Mouse (Mus musculus) frontal cortex, postnatal 10 days (tissue): Measurements from ENCODE around the gene Cd163.
"Not testable (repeated sequence)": the region's sequence is repeated elsewhere in the genome, so short reads cannot be mapped to it uniquely, and the experiment has no call there.

Source experiments
- DNase-seq, 2 experiments: peaks; one replicate each; pipeline ENCODE4 v3.0.0; 2022; ENCODE audit warnings: low spot score in 2 of 2, mixed read lengths in 1 of 2

Gene Cd163

GRCm38 (mm10) chr6:124304356-124304755, at the start of gene Cd163:
Gene Cd163 (plus strand): TSS chr6:124304656.
- DNase-seq = no peak

- DNase-seq = no peak
These were observed 48.6 kb upstream of the Cd163 start for GRCm38 (mm10) chr6:124255721-124256470.

GRCm38 (mm10) chr6:124260198-124260931, 44.1 kb upstream of the Cd163 start:
- peak; percentile 40 to 76 for DNase-seq

GRCm38 (mm10) chr6:124262696-124263095, 41.8 kb upstream of the Cd163 start:
- DNase-seq = peak in 1 of 2 experiments; percentile 66

- no peak for DNase-seq
These were observed 31.1 kb upstream of the Cd163 start for GRCm38 (mm10) chr6:124273231-124273880.

GRCm38 (mm10) chr6:124277641-124278040, 26.8 kb upstream of the Cd163 start:
- DNase-seq = no peak

- no peak for DNase-seq
These were observed 26.2 kb upstream of the Cd163 start for GRCm38 (mm10) chr6:124278291-124278690.

GRCm38 (mm10) chr6:124282731-124283130, 21.7 kb upstream of the Cd163 start:
- no peak for DNase-seq

- DNase-seq = not testable (repeated sequence)
These were observed 7.1 kb upstream of the Cd163 start for GRCm38 (mm10) chr6:124297378-124297777.

- DNase-seq = no peak
These were observed 2.8 kb upstream of the Cd163 start for GRCm38 (mm10) chr6:124301447-124302192.

GRCm38 (mm10) chr6:124308935-124309334, 4.5 kb downstream of the Cd163 start:
- no peak for DNase-seq

GRCm38 (mm10) chr6:124312292-124312691, 7.8 kb downstream of the Cd163 start:
- DNase-seq = no peak

GRCm38 (mm10) chr6:124320371-124320770, 15.9 kb downstream of the Cd163 start:
- DNase-seq = no peak

- DNase-seq = no peak
These were observed 17.3 kb downstream of the Cd163 start for GRCm38 (mm10) chr6:124321481-124322475.

GRCm38 (mm10) chr6:124328394-124328991, 24.0 kb downstream of the Cd163 start:
- DNase-seq = no peak

- DNase-seq = no peak
These were observed 25.2 kb downstream of the Cd163 start for GRCm38 (mm10) chr6:124329622-124330021.

- DNase-seq = no peak
These were observed 40.6 kb downstream of the Cd163 start for GRCm38 (mm10) chr6:124345096-124345495.

- DNase-seq = no peak
These were observed 42.2 kb downstream of the Cd163 start for GRCm38 (mm10) chr6:124346613-124347012.

- DNase-seq = no peak
These were observed 48.8 kb downstream of the Cd163 start for GRCm38 (mm10) chr6:124353246-124353645.

GRCm38 (mm10) chr6:124358953-124359352, 54.5 kb downstream of the Cd163 start:
- no peak for DNase-seq
